In genomic region chr8:111393391-111394363, GRCm38 (mm10) we compare ENCODE assay signal across 8 mouse cellular contexts. TPM values are rescaled to one million over a fixed set of nuclear protein-coding genes. Genes with fewer than 3 reads are reported as not detected.
DNase-seq lines count a peak whose midpoint lies in the region; ATAC-seq lines count a peak whose summit lies in the region.

TSS of gene Fa2h (minus strand) at chr8:111393824.

- H3K36me3 ChIP-seq in heart, embryonic 12.5 days: no peaks in the 10 kb centered on the region
- H3K36me3 ChIP-seq in kidney, embryonic 16.5 days (ENCODE audit: insufficient read depth, low read length): no peaks in the 10 kb centered on the region
- H3K36me3 ChIP-seq in liver, embryonic 12.5 days: no peaks in the 10 kb centered on the region
- no peaks in the 10 kb centered on the region for H3K36me3 ChIP-seq in stomach, embryonic 15.5 days

- peak; percentile 88 for ATAC-seq in erythroid progenitor cell, adult 5-6 weeks (replicated peaks; ENCODE audit: low FRiP score, poor library complexity, severe bottlenecking)
- peak; percentile 93 for ATAC-seq in heart, embryonic 12.5 days (ENCODE audit: insufficient number of reproducible peaks, low FRiP score)
- ATAC-seq in kidney, embryonic 16.5 days (ENCODE audit: low FRiP score, low TSS enrichment): peak; percentile 98
- peak; percentile 93 for ATAC-seq in liver, embryonic 12.5 days
- ATAC-seq in stomach, embryonic 15.5 days (ENCODE audit: insufficient read depth, low FRiP score, low read depth): peak; percentile 94

- peaks cover 59% of the 10 kb centered on the region for H3K27me3 ChIP-seq in heart, embryonic 12.5 days (replicated peaks)
- H3K27me3 ChIP-seq in kidney, embryonic 16.5 days (ENCODE audit: insufficient read depth, low read length): peaks cover 51% of the 10 kb centered on the region
- H3K27me3 ChIP-seq in liver, embryonic 12.5 days (replicated peaks): peaks cover 89% of the 10 kb centered on the region
- H3K27me3 ChIP-seq in stomach, embryonic 15.5 days (replicated peaks): peaks cover 27% of the 10 kb centered on the region

- H3K27ac ChIP-seq in heart, embryonic 12.5 days (ENCODE audit: poor library complexity, severe bottlenecking): no peak within 1 kb of the TSS
- no peak within 1 kb of the TSS for H3K27ac ChIP-seq in kidney, embryonic 16.5 days (ENCODE audit: low read length)
- H3K27ac ChIP-seq in liver, embryonic 12.5 days: no peak within 1 kb of the TSS
- H3K27ac ChIP-seq in stomach, embryonic 15.5 days: peak within 1 kb of the TSS; percentile 16; the same call in 1 of the 2 replicates

- H3K4me3 ChIP-seq in heart, embryonic 12.5 days: peak within 1 kb of the TSS; percentile 54
- H3K4me3 ChIP-seq in kidney, embryonic 16.5 days (ENCODE audit: low read length): peak within 1 kb of the TSS; percentile 57
- H3K4me3 ChIP-seq in liver, embryonic 12.5 days: peak within 1 kb of the TSS; percentile 51
- H3K4me3 ChIP-seq in stomach, embryonic 15.5 days (replicated peaks): peak within 1 kb of the TSS; percentile 54

- DNase-seq in CD4-positive, CD25-positive, alpha-beta regulatory T cell, adult 2 months (ENCODE audit: low read depth, low spot score): peak; percentile 57
- DNase-seq in c-Kit-negative CD71-positive TER-119-positive erythroid progenitor cells, embryonic 14.5 days (ENCODE audit: low read depth, low spot score): peak; percentile 2
- DNase-seq in neural tube, embryonic 10.5 days (ENCODE audit: extremely low spot score, low spot score): peak; percentile 85

- H3K4me1 ChIP-seq in heart, embryonic 12.5 days (replicated peaks): peaks cover 9% of the 10 kb centered on the region
- H3K4me1 ChIP-seq in kidney, embryonic 16.5 days (ENCODE audit: insufficient read depth, low read length): 0 out of 2 replicates have a peak, but pooled peaks cover 4% of the 10 kb centered on the region
- peaks cover 9% of the 10 kb centered on the region for H3K4me1 ChIP-seq in liver, embryonic 12.5 days
- H3K4me1 ChIP-seq in stomach, embryonic 15.5 days: peaks cover 10% of the 10 kb centered on the region

- H3K9ac ChIP-seq in heart, embryonic 12.5 days: peak within 1 kb of the TSS; percentile 63
- H3K9ac ChIP-seq in kidney, embryonic 16.5 days (replicated peaks; ENCODE audit: low read length): peak within 1 kb of the TSS; percentile 60
- peak within 1 kb of the TSS; percentile 27; the same call in 1 of the 2 replicates for H3K9ac ChIP-seq in liver, embryonic 12.5 days
- H3K9ac ChIP-seq in stomach, embryonic 15.5 days: peak within 1 kb of the TSS; percentile 29; the same call in 1 of the 2 replicates

- H3K9me3 ChIP-seq in heart, embryonic 12.5 days (replicated peaks): no peaks in the 10 kb centered on the region
- H3K9me3 ChIP-seq in kidney, embryonic 16.5 days (ENCODE audit: low read length): no peaks in the 10 kb centered on the region
- H3K9me3 ChIP-seq in liver, embryonic 12.5 days (replicated peaks): no peaks in the 10 kb centered on the region
- H3K9me3 ChIP-seq in stomach, embryonic 15.5 days: no peaks in the 10 kb centered on the region

- WGBS in heart, embryonic 12.5 days: 2% methylated on average over 71 of the region's 71 CpGs
- WGBS in kidney, embryonic 16.5 days: under 1% methylated on average over 63 of the region's 71 CpGs
- 1% methylated on average over 58 of the region's 71 CpGs for WGBS in liver, embryonic 12.5 days (ENCODE audit: insufficient replicate concordance)
- WGBS in stomach, embryonic 15.5 days: 1% methylated on average over 68 of the region's 71 CpGs

- H3K4me2 ChIP-seq in heart, embryonic 12.5 days: peak within 1 kb of the TSS; percentile 92
- H3K4me2 ChIP-seq in kidney, embryonic 16.5 days (replicated peaks; ENCODE audit: low read depth, low read length): peak within 1 kb of the TSS; percentile 97
- peak within 1 kb of the TSS; percentile 81 for H3K4me2 ChIP-seq in liver, embryonic 12.5 days
- peak within 1 kb of the TSS; percentile 95 for H3K4me2 ChIP-seq in stomach, embryonic 15.5 days

RNA-seq across cellular contexts. Expression of gene Fa2h, which starts in this region (rescaled TPM):
- not detected in 2 replicates for total RNA-seq in erythroid progenitor cell, adult 5-6 weeks (2015; ENCODE audit: low replicate concordance)
- not detected in 2 replicates for total RNA-seq in erythroid progenitor cell, adult 5-6 weeks (2017; ENCODE audit: low replicate concordance)
- polyA plus RNA-seq in heart, embryonic 12.5 days (2016; fragmentation: Nextera tagmentation; extraction: Ambion mirVana): 0.15 TPM in 1 of 2 replicates, not detected in the other
- 1.7 and 1.8 TPM in 2 replicates for polyA plus RNA-seq in kidney, embryonic 16.5 days (2015; fragmentation: Nextera tagmentation; extraction: Ambion mirVana)
- polyA plus RNA-seq in liver, embryonic 12.5 days (2016; fragmentation: Nextera tagmentation; extraction: Ambion mirVana): not detected in 2 replicates
- 4.3 TPM in 2 replicates for polyA plus RNA-seq in stomach, embryonic 15.5 days (2015; fragmentation: Nextera tagmentation; extraction: Ambion mirVana)

Comparison
In these comparisons a context has a peak if more than half of its experiments do, and no peak if none do; other contexts are left out.
1. Peak in ATAC-seq in erythroid progenitor cell, adult 5-6 weeks; RNA of the gene not detected or under 1 TPM.
2. Peak in ATAC-seq, H3K4me3 ChIP-seq, H3K9ac ChIP-seq and H3K4me2 ChIP-seq in heart, embryonic 12.5 days; RNA of the gene not detected or under 1 TPM.
3. Peak in ATAC-seq, H3K4me3 ChIP-seq, H3K9ac ChIP-seq and H3K4me2 ChIP-seq in liver, embryonic 12.5 days; RNA of the gene not detected or under 1 TPM.
4. DNase-seq: peak in every context shown above with its lines; median percentile 85 in neural tube, embryonic 10.5 days; 57 in CD4-positive, CD25-positive, alpha-beta regulatory T cell, adult 2 months; 2 in c-Kit-negative CD71-positive TER-119-positive erythroid progenitor cells, embryonic 14.5 days.